Comparison of ENCODE assay signal across 24 mouse cellular contexts in genomic region chr19:20401961-20402360, GRCm38 (mm10). TPM values are rescaled to one million over a fixed set of nuclear protein-coding genes. Genes with fewer than 3 reads are reported as not detected.
DNase-seq lines count a peak whose midpoint lies in the region; ATAC-seq lines count a peak whose summit lies in the region.
"Had no signal": no experiment of that assay in that cellular context is flagged by ENCODE, and none has a peak within 500 bp of the region (broad histone marks: within the 10 kb centered on the region; RNA-seq: fewer than 3 reads in every experiment).

No protein-coding gene starts in this region.

- no peaks in the 10 kb centered on the region for H3K9me3 ChIP-seq in kidney, embryonic 14.5 days (ENCODE audit: control insufficient read depth, low read length)
- H3K9me3 ChIP-seq: forebrain, embryonic 13.5 days; heart, embryonic 15.5 days; hindbrain, embryonic 15.5 days; intestine, embryonic 15.5 days; limb, embryonic 15.5 days; liver, embryonic 15.5 days; neural tube, embryonic 13.5 days had no signal

- no peaks in the 10 kb centered on the region for H3K27me3 ChIP-seq in kidney, embryonic 14.5 days (ENCODE audit: control insufficient read depth, insufficient read depth, low read length)
- H3K27me3 ChIP-seq: forebrain, embryonic 13.5 days; heart, embryonic 15.5 days; hindbrain, embryonic 15.5 days; intestine, embryonic 15.5 days; limb, embryonic 15.5 days; liver, embryonic 15.5 days; neural tube, embryonic 13.5 days had no signal

- H3K4me2 ChIP-seq in kidney, embryonic 14.5 days (replicated peaks; ENCODE audit: low read depth, low read length): no peak overlapping the region
- H3K4me2 ChIP-seq: forebrain, embryonic 13.5 days; heart, embryonic 15.5 days; hindbrain, embryonic 15.5 days; intestine, embryonic 15.5 days; limb, embryonic 15.5 days; liver, embryonic 15.5 days; neural tube, embryonic 13.5 days had no signal

- H3K27ac ChIP-seq in kidney, embryonic 14.5 days (ENCODE audit: low read depth, low read length): no peak overlapping the region
- H3K27ac ChIP-seq: forebrain, embryonic 13.5 days; heart, embryonic 15.5 days; hindbrain, embryonic 15.5 days; intestine, embryonic 15.5 days; layer of hippocampus, adult 2 months; limb, embryonic 15.5 days; liver, embryonic 15.5 days; neural tube, embryonic 13.5 days had no signal

- H3K9ac ChIP-seq in kidney, embryonic 14.5 days (ENCODE audit: low read depth, low read length): no peak overlapping the region
- H3K9ac ChIP-seq: forebrain, embryonic 13.5 days; heart, embryonic 15.5 days; hindbrain, embryonic 15.5 days; intestine, embryonic 15.5 days; limb, embryonic 15.5 days; liver, embryonic 15.5 days; neural tube, embryonic 13.5 days had no signal

- no peaks in the 10 kb centered on the region for H3K36me3 ChIP-seq in kidney, embryonic 14.5 days (ENCODE audit: control insufficient read depth, insufficient read depth, low read length)
- H3K36me3 ChIP-seq: heart, embryonic 15.5 days; hindbrain, embryonic 15.5 days; intestine, embryonic 15.5 days; limb, embryonic 15.5 days; liver, embryonic 15.5 days; neural tube, embryonic 13.5 days had no signal

- WGBS in kidney, embryonic 14.5 days: 67% methylated on average over 3 of the region's 3 CpGs

- H3K4me1 ChIP-seq in kidney, embryonic 14.5 days (ENCODE audit: control insufficient read depth, insufficient read depth, low read length): no peaks in the 10 kb centered on the region
- H3K4me1 ChIP-seq: forebrain, embryonic 13.5 days; heart, embryonic 15.5 days; hindbrain, embryonic 15.5 days; intestine, embryonic 15.5 days; limb, embryonic 15.5 days; liver, embryonic 15.5 days; neural tube, embryonic 13.5 days had no signal

- H3K4me3 ChIP-seq in kidney, embryonic 14.5 days (ENCODE audit: low read length): no peak overlapping the region
- H3K4me3 ChIP-seq: erythroblast, embryonic 14.5 days; forebrain, embryonic 13.5 days; heart, embryonic 15.5 days; hindbrain, embryonic 15.5 days; intestine, embryonic 15.5 days; layer of hippocampus, adult 2 months; limb, embryonic 15.5 days; liver, embryonic 15.5 days; neural tube, embryonic 13.5 days had no signal

- ATAC-seq in kidney, embryonic 14.5 days (ENCODE audit: low FRiP score, low TSS enrichment): no peak
- no peak for ATAC-seq in megakaryocyte progenitor cell, adult 5-6 weeks (replicated peaks; ENCODE audit: poor library complexity)
- ATAC-seq: forebrain, embryonic 13.5 days; intestine, embryonic 15.5 days had no signal

- DNase-seq in cerebellum, adult 11 months: peak; percentile 3
- no peak for DNase-seq in cerebellum, postnatal 4 days (ENCODE audit: low spot score in 2 of 2)
- peak; percentile 41 to 56 for DNase-seq in kidney, postnatal 25 days
- DNase-seq in brain, adult 2 months (ENCODE audit: low read depth, low spot score): peak; percentile 52
- peak; percentile 11 to 32 for DNase-seq in cerebellum, postnatal 10 days
- no peak for DNase-seq in embryo, embryonic 10.5 days (ENCODE audit: low spot score)
- DNase-seq: adrenal gland, adult 8-10 months; gastrocnemius, postnatal 25 days; heart, postnatal 4 days; layer of hippocampus, postnatal 36 days; midbrain, embryonic 14.5 days; right cerebral cortex, adult 18-20 months; thymus, adult 2 months had no signal

RNA-seq across cellular contexts. Expression of gene Anxa1, which starts 11.2 kb away (rescaled TPM):
- 25.6 and 27.8 TPM in 2 replicates for polyA plus RNA-seq in kidney, embryonic 14.5 days (2014; fragmentation: Nextera tagmentation; extraction: Ambion mirVana)
- 489 and 586 TPM in 2 replicates for total RNA-seq in megakaryocyte progenitor cell, adult 5-6 weeks (2015)
- 581 and 634 TPM in 2 replicates for total RNA-seq in megakaryocyte progenitor cell, adult 5-6 weeks (2017)
- polyA plus RNA-seq: erythroblast, embryonic 14.5 days had no signal

Comparison
In these comparisons a context has a peak if more than half of its experiments do, and no peak if none do; other contexts are left out.
1. DNase-seq: peak in cerebellum, adult 11 months (single experiment), kidney, postnatal 25 days (2 of 2), brain, adult 2 months (single experiment) and cerebellum, postnatal 10 days (2 of 2); none in cerebellum, postnatal 4 days (0 of 2) and embryo, embryonic 10.5 days (single experiment).